Mouse (Mus musculus): ENCODE results near the gene Myo6. TPM values are rescaled to one million over a fixed set of nuclear protein-coding genes. Genes with fewer than 3 reads are reported as not detected.
A peak's percentile ranks its signal among the peaks of the same experiment; 100 is the strongest.

The Myo6 gene
- polyA plus RNA-seq, 1 experiment from 2014 or later: 32.2 TPM

- ATAC-seq (ENCODE audit: insufficient read depth) (peak; percentile 69), DNase-seq (no peak)
- Histone ChIP-seq H3K4me1 (ENCODE audit: insufficient read depth) (peaks cover 13% of the 10 kb centered on the region), H3K36me3 (ENCODE audit: insufficient read depth) (0 out of 2 replicates have a peak, but pooled peaks cover 6% of the 10 kb centered on the region), H3K9me3 (ENCODE audit: low read depth, low read length) (no peaks in the 10 kb centered on the region), H3K27me3 (ENCODE audit: insufficient read depth, low read length) (no peaks in the 10 kb centered on the region), H3K4me3 (ENCODE audit: low read depth, low read length) (no peak overlapping the region), H3K27ac (ENCODE audit: low read depth) (peak overlapping the region; percentile 69), H3K4me2 (no peak overlapping the region), H3K9ac (no peak overlapping the region)
- WGBS: 41% methylated on average over 1 of the region's 1 CpGs
- no peak for TF ChIP-seq CTCF (IDR thresholded peaks at IDR 0.05; ENCODE audit: low read depth)
Observed at GRCm38 (mm10) chr9:80275772-80276134, 110.9 kb downstream of the Myo6 start.

- Histone ChIP-seq H3K27me3 (ENCODE audit: insufficient read depth, low read length) (no peaks in the 10 kb centered on the region), H3K4me2 (no peak overlapping the region), H3K4me1 (ENCODE audit: insufficient read depth) (peaks cover 16% of the 10 kb centered on the region), H3K9ac (no peak overlapping the region), H3K36me3 (ENCODE audit: insufficient read depth) (0 out of 2 replicates have a peak, but pooled peaks cover 6% of the 10 kb centered on the region), H3K4me3 (ENCODE audit: low read depth, low read length) (no peak overlapping the region), H3K9me3 (ENCODE audit: low read depth, low read length) (no peaks in the 10 kb centered on the region), H3K27ac (ENCODE audit: low read depth) (no peak overlapping the region)
- DNase-seq (no peak), ATAC-seq (ENCODE audit: insufficient read depth) (no peak)
- no peak for TF ChIP-seq CTCF (IDR thresholded peaks at IDR 0.05; ENCODE audit: low read depth)
- 51% methylated on average over 2 of the region's 2 CpGs for WGBS
Observed at GRCm38 (mm10) chr9:80277157-80277556, 112.3 kb downstream of the Myo6 start.

GRCm38 (mm10) chr9:80277770-80278169 is 112.9 kb downstream of the Myo6 start:
- no peak for TF ChIP-seq CTCF (IDR thresholded peaks at IDR 0.05; ENCODE audit: low read depth)
- 58% methylated on average over 6 of the region's 6 CpGs for WGBS
- Histone ChIP-seq H3K4me2 (no peak overlapping the region), H3K4me1 (ENCODE audit: insufficient read depth) (peaks cover 16% of the 10 kb centered on the region), H3K36me3 (ENCODE audit: insufficient read depth) (0 out of 2 replicates have a peak, but pooled peaks cover 6% of the 10 kb centered on the region), H3K9me3 (ENCODE audit: low read depth, low read length) (no peaks in the 10 kb centered on the region), H3K4me3 (ENCODE audit: low read depth, low read length) (no peak overlapping the region), H3K27ac (ENCODE audit: low read depth) (no peak overlapping the region), H3K9ac (no peak overlapping the region), H3K27me3 (ENCODE audit: insufficient read depth, low read length) (no peaks in the 10 kb centered on the region)
- no peak for DNase-seq
- ATAC-seq (ENCODE audit: insufficient read depth): no peak

- TF ChIP-seq CTCF (IDR thresholded peaks at IDR 0.05; ENCODE audit: low read depth): no peak
- no peaks in the 10 kb centered on the region for H3K27me3 ChIP-seq (ENCODE audit: insufficient read depth, low read length)
- no peak overlapping the region for H3K9ac ChIP-seq
- ATAC-seq (ENCODE audit: insufficient read depth) (peak; percentile 54), DNase-seq (no peak)
- peaks cover 16% of the 10 kb centered on the region for H3K4me1 ChIP-seq (ENCODE audit: insufficient read depth)
- H3K4me3 ChIP-seq (ENCODE audit: low read depth, low read length): no peak overlapping the region
- H3K27ac ChIP-seq (ENCODE audit: low read depth): no peak overlapping the region
- WGBS: 97% methylated on average over 1 of the region's 1 CpGs
- H3K4me2 ChIP-seq: no peak overlapping the region
- H3K36me3 ChIP-seq (ENCODE audit: insufficient read depth): peaks cover 13% of the 10 kb centered on the region; the same call in 1 of the 2 replicates
- peaks cover 3% of the 10 kb centered on the region; the same call in 1 of the 2 replicates for H3K9me3 ChIP-seq (ENCODE audit: low read depth, low read length)
Observed at GRCm38 (mm10) chr9:80280724-80281123, 115.9 kb downstream of the Myo6 start.

GRCm38 (mm10) chr9:80282426-80282825 is 117.6 kb downstream of the Myo6 start:
- TF ChIP-seq CTCF (IDR thresholded peaks at IDR 0.05; ENCODE audit: low read depth): no peak
- peaks cover 7% of the 10 kb centered on the region; the same call in 1 of the 2 replicates for H3K36me3 ChIP-seq (ENCODE audit: insufficient read depth)

GRCm38 (mm10) chr9:80284539-80285174 is 119.8 kb downstream of the Myo6 start:
- WGBS: 73% methylated on average over 2 of the region's 2 CpGs
- Histone ChIP-seq H3K9ac (no peak overlapping the region), H3K36me3 (ENCODE audit: insufficient read depth) (peaks cover 7% of the 10 kb centered on the region; the same call in 1 of the 2 replicates), H3K9me3 (ENCODE audit: low read depth, low read length) (peaks cover 3% of the 10 kb centered on the region; the same call in 1 of the 2 replicates), H3K4me1 (ENCODE audit: insufficient read depth) (0 out of 2 replicates have a peak, but pooled peaks cover 2% of the 10 kb centered on the region), H3K4me2 (no peak overlapping the region), H3K4me3 (ENCODE audit: low read depth, low read length) (no peak overlapping the region), H3K27ac (ENCODE audit: low read depth) (no peak overlapping the region), H3K27me3 (ENCODE audit: insufficient read depth, low read length) (no peaks in the 10 kb centered on the region)
- ATAC-seq (ENCODE audit: insufficient read depth) (no peak), DNase-seq (no peak)
- no peak for TF ChIP-seq CTCF (IDR thresholded peaks at IDR 0.05; ENCODE audit: low read depth)

More at GRCm38 (mm10) chr9:80282426-80282825, 117.6 kb downstream of the Myo6 start:
- Histone ChIP-seq H3K9me3 (ENCODE audit: low read depth, low read length) (peaks cover 3% of the 10 kb centered on the region; the same call in 1 of the 2 replicates), H3K4me1 (ENCODE audit: insufficient read depth) (peaks cover 2% of the 10 kb centered on the region; the same call in 1 of the 2 replicates), H3K27me3 (ENCODE audit: insufficient read depth, low read length) (no peaks in the 10 kb centered on the region), H3K4me3 (ENCODE audit: low read depth, low read length) (no peak overlapping the region), H3K27ac (ENCODE audit: low read depth) (no peak overlapping the region), H3K9ac (no peak overlapping the region), H3K4me2 (no peak overlapping the region)
- no peak for ATAC-seq (ENCODE audit: insufficient read depth)
- no peak for DNase-seq
- 86% methylated on average over 3 of the region's 3 CpGs for WGBS

GRCm38 (mm10) chr9:80286845-80287244 is 122.0 kb downstream of the Myo6 start:
- peaks cover 7% of the 10 kb centered on the region; the same call in 1 of the 2 replicates for H3K36me3 ChIP-seq (ENCODE audit: insufficient read depth)
- H3K9ac ChIP-seq: no peak overlapping the region
- TF ChIP-seq CTCF (IDR thresholded peaks at IDR 0.05; ENCODE audit: low read depth): no peak
- H3K4me3 ChIP-seq (ENCODE audit: low read depth, low read length): no peak overlapping the region
- H3K9me3 ChIP-seq (ENCODE audit: low read depth, low read length): peaks cover 3% of the 10 kb centered on the region; the same call in 1 of the 2 replicates
- DNase-seq (no peak), ATAC-seq (ENCODE audit: insufficient read depth) (no peak)
- no peak overlapping the region for H3K27ac ChIP-seq (ENCODE audit: low read depth)
- no peaks in the 10 kb centered on the region for H3K4me1 ChIP-seq (ENCODE audit: insufficient read depth)
- no peak overlapping the region for H3K4me2 ChIP-seq
- no peaks in the 10 kb centered on the region for H3K27me3 ChIP-seq (ENCODE audit: insufficient read depth, low read length)
- WGBS: 90% methylated on average over 7 of the region's 7 CpGs
